Mouse (Mus musculus): ENCODE results near the gene Uqcrc2.

Uqcrc2 gene

DNA sequence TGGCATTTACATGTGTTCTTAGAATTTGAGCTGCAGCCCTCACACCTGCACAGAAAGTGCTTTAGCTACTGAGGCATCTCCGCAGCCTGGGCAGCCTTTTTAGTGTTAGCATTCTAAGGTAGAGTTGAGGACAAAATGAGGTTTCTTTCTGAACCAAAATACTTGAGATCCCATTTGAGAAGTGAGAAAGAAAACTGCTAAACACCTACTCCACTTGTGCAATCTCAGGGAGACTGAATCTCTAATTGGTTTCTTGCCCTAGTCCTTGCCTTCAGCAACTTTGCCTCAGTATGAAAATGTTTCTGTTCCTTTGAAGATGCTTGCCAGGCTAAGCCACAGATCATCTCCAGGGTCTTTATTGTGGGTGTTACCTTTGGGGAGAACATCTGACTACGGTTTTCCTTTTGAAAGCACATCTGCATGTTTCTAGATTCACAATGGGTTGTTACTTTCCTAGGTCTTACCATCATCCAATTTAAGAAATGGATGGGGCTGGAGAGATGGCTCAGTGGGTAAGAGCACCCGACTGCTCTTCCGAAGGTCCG lies 58.9 kb downstream of the Uqcrc2 start:
- no peak for DNase-seq

GRCm38 (mm10) chr7:120695196-120695595 lies 60.2 kb downstream of the Uqcrc2 start:
- DNase-seq: no peak

DNA sequence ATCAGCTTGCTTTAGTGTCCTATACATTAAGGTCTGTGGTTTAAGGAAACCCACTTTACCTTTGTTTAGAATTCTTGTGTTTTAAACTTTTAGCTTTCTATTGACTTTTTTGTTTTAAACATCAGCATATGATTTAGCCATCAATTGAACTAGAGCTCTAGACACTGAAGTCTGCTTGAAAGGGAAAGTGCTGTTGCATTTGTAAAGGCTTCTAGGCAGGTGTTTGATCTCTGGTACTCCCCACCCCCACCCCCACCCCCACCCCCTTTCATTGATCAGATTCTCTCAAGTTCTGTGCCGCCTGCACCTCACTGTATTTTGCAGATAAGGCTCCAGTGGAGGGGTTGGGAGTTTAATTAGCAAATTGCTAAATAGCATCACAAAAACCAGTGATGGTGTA lies 60.7 kb downstream of the Uqcrc2 start:
- DNase-seq: no peak

DNA sequence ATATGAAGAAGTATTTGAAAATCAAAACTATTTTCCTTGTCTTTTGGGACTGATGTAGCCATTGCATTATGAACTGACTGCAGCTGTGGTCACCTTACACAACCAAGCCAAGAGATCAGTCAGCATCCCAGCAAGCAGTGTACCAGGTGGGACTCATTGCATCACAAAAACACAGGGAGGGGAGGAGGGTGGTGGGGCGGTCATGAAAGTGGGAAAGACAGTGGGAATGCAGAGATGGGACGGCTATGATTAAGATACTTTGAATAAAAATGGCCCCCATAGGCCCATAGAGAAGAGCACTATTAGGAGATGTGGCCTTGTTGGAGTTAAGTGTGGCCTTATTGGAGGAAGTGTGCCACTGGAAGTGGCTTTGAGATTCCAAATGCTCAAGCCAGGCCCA lies 61.4 kb downstream of the Uqcrc2 start:
- DNase-seq: no peak

DNA sequence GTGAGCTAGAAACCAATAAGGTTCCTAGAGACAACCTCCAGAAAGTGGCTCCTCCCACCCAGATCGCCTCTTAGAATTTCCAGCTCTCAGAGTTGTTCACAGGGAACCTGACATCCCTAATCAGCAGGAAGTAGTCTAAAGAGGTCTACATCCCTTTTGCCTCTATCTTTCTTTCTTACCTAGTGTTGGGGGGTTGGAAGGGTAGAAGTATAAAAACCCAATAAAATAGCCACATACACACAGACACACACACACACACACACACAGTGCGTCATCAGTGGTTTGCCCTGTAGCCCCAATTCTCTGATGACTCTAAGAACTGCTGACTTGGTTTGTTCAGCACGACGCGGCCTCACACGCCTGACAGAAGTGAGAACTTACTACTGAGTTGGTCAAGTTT lies 64.6 kb downstream of the Uqcrc2 start:
- DNase-seq: no peak

- DNase-seq: no peak
These were observed 68.9 kb downstream of the Uqcrc2 start for GRCm38 (mm10) chr7:120703888-120704287.

All from cerebellum, adult 11-12 months (tissue).